Mouse (Mus musculus) gastrocnemius, postnatal 14 days (tissue): ENCODE data around the gene Kcnj6. TPM values are rescaled to one million over a fixed set of nuclear protein-coding genes. Genes with fewer than 3 reads are reported as not detected.

ENCODE experiments used
- DNase-seq: peaks from one replicate; pipeline ENCODE4 v3.0.0; 2021; ENCODE audit warnings: mixed read lengths
- intact Hi-C: fragments of 180-260 bp; cut with DNase I; formaldehyde crosslinking; loops from one replicate; pipeline ENCODE4 v1.15.1; 2025; ENCODE audit warnings: low total_unique reads
- microRNA-seq, 2 experiments: library from miRNA; unstranded; fragments of <30 nt; microRNA quantifications; one replicate each; pipeline ENCODE4 v1.2.0; 2021
- total RNA-seq, 2 experiments: library from RNA; stranded (reverse); gene quantifications; 2 replicates each; pipeline ENCODE4 v1.2.3; 2021

Gene Kcnj6
- total RNA-seq, 2 experiments from 2014 or later: 0.10 TPM; not detected in 1

DNA sequence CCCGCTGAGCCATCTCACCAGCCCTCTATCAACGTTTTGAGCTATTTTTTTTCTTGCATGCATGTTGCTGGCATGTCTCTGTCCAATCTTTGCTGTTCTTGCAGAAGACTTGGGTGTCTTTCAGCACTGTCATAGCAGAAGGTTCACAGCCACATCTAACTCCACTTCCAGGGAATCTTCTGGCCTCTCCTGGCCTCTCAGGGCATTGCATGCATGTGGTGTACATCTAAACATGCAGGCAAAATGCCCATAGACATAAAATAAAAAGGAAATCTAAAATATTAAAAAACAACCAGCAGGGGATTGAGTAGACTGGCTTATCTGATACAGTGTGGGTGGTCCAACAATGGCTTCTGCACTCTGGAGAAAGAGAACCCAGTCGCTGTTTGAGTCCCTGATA is 262.0 kb downstream of the Kcnj6 start:
- no peak for DNase-seq
- intact Hi-C loops: no loop called here

- DNase-seq: no peak
- intact Hi-C loops: no loop called here
These were observed 266.5 kb downstream of the Kcnj6 start for GRCm38 (mm10) chr16:94731027-94731426.

DNA sequence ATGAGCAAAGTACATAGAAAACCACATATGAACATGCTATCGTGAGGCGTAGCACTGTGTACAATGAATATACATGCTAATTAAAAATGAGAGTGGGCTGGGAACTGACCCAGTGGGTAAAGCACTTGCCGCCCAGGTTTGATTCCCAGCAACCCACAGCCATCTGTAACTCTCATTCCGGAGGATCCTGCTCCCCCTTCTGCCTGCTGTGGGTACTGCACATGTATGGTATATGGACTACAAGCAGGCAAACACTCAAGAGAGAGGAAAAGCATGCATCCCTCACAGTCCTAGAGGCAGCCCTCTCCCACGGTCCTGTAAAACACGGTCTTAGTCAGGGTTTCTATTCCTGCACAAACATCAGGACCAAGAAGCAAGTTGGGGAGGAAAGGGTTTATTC is 268.3 kb downstream of the Kcnj6 start:
- DNase-seq: no peak
- intact Hi-C loops: no loop called here

DNA sequence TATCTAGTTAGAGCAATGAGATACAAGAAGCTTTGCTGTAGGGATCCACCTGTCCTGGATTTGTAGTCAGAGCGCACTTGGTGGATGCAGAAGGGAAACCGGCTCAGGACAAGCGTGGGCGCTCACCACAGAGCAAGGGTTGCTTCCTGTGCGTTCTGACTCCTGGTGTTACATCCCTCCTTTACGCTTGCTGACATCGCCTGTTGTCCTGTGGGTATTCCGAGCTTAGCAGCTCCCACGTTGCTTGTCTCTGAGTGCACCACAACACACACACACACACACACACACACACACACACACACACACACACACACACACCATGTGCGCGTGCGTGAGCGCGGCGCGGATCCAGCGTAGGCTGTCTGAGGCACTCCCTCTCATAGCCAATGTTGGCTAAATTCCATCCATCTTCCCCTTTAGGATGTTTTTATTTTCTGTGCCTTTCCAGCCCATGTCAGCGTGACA is 272.7 kb downstream of the Kcnj6 start:
- no peak for DNase-seq
- intact Hi-C loops: no loop called here

DNA sequence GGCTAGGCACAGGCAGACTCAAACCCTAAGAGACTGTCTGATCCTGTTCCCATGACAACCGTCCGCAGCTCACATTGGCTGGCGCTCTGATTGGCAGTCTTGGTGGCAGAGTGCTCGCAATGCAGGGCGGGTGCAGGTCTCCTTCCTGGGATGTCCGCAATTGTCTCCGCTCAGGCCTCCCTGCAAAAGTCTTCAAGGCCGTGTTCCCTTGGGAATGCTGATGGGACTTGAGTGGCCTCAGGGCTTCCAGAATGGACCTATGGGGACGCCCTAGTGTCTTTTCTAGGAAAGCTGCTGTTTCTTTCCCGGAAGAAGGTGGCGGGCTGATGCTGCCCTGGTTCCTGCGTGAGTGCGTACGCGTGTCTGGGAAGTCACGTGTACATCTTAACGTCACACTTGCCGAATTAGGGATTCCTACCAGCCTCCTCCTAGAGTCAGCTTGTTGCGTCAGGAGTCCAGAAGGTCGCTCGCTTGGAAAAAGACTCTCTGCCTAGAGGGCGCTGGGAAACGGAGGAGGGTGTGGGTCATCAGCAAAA is 273.4 kb downstream of the Kcnj6 start:
- intact Hi-C loops: no loop called here
- DNase-seq: peak; percentile 44

GRCm38 (mm10) chr16:94722936-94723335 is 274.6 kb downstream of the Kcnj6 start:
- intact Hi-C loops: no loop called here
- no peak for DNase-seq

DNA sequence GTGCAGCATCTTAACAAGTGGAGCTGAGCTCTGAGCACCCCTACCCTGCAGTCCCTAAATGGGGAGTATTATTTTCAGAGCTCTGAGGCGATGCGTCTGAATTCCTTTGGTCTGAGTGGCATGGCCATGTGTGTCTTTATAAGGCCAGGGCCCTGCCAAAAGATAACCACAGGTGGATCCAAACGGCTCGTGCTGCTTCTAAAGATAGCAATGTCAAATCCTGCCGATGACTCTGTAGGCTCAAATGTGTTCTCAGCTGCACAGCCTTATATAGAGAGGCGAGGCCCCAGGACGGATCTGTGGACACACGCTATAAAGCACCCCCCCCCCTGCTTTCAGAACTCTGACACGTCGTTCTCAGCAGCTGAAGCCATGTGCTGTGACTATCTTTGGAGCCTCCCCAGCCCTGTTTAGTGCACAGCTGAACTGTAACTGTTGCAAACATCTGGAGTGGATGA is 275.9 kb downstream of the Kcnj6 start:
- DNase-seq: no peak
- intact Hi-C loops: no loop called here

- no peak for DNase-seq
These were observed 276.9 kb downstream of the Kcnj6 start for GRCm38 (mm10) chr16:94720476-94721153.

GRCm38 (mm10) chr16:94719488-94719887 is 278.0 kb downstream of the Kcnj6 start:
- intact Hi-C loops: no loop called here
- no peak for DNase-seq

More at GRCm38 (mm10) chr16:94720476-94721153, 276.9 kb downstream of the Kcnj6 start:
- intact Hi-C loops: no loop called here

GRCm38 (mm10) chr16:94718919-94719318 is 278.6 kb downstream of the Kcnj6 start:
- DNase-seq: no peak

DNA sequence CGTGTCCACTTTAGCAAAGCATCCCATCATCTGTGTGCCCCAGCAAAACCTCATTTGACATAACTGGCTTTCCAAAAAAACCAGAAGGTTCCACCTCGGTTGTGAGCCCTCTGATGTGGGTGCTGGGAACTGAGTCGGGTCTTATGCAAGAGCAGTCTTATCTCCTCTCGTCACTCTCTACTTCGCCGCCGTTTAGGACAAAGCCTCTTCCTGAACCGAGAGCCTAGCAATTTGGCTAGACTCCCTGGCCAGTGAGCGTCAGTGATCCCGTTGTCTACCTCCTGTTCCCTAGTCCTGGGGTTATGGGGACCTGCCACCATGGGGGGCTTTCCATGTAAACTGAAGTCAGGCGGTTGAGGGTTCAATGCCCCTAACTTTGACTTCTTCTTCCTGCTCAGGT is 280.4 kb downstream of the Kcnj6 start:
- DNase-seq: no peak
- intact Hi-C loops: no loop called here

More at GRCm38 (mm10) chr16:94718919-94719318, 278.6 kb downstream of the Kcnj6 start:
- intact Hi-C loops: no loop called here

DNA sequence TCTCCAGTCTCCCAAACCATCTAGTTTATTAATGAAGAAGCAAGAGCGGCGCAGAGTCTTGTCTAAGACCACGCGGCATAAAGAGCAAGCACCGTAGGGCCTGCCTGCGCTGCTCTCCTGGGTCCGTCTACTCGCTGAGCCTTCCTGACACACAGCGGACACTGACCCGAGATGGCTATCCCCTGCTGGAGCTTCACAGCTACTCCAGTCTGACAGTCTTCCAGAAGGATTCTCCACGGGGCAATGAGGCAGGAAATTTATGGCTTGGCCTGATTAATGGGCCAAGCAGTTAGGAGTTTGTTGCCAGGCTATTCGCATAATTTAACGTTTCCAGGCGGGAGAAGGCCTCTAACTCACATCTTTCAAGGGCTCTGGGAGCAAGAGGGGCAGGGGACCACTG is 283.0 kb downstream of the Kcnj6 start:
- intact Hi-C loops: no loop called here
- peak; percentile 25 for DNase-seq

GRCm38 (mm10) chr16:94713480-94714094 is 283.9 kb downstream of the Kcnj6 start:
- intact Hi-C loops: no loop called here

DNA sequence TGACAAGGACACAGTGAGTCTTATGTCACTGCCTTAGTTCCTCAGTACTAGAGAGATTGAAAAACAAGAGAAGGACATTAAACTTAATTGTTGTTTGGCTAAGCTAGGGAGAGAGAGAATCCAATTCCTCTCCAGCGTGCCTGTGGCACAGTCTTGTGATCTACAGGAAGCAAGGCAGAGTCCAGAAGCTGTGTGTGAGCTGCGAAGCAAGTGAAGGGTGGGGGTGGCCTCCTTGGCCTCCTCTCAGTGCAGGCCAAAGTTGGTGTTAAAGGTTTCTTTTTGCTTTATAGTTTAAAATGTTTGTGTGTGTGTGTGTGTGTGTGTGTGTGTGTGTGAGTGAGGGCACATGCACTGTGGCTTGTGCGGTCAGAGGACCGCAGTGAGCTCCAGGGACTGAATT is 295.5 kb downstream of the Kcnj6 start:
- intact Hi-C loops: no loop called here
- DNase-seq: no peak

More at GRCm38 (mm10) chr16:94713480-94714094, 283.9 kb downstream of the Kcnj6 start:
- DNase-seq: peak; percentile 83

DNA sequence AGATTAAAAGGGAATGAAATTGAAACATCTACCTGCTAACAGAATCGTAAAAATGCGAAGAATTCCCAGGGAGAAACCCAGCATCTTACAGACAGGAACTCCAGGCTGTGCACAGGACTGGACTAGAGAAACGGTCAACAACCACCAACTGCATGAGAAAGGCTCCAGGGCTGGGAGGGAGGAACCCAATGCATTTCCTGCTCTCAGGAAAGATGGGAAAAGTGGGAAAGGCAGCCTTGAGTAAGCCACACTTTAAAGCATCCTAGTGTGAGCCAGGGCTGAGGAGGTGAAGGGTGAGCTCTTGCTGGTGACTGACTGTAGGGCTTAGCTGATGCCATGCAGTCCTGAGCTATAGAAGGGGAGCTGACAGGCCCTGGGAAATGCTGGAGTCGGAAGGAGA is 296.4 kb downstream of the Kcnj6 start:
- intact Hi-C loops: no loop called here
- DNase-seq: no peak

Small RNAs within 50 kb of the gene (microRNA-seq; reads per million reads assigned to microRNA genes)
- 0 reads per million in 2 experiments for gene Gm22745
